Mouse (Mus musculus): Measurements from ENCODE around the gene Ush1g. TPM values are rescaled to one million over a fixed set of nuclear protein-coding genes. Genes with fewer than 3 reads are reported as not detected.

The Ush1g gene
- 0.26 and 0.34 TPM in 2 replicates for polyA plus RNA-seq (2016; fragmentation: Nextera tagmentation; extraction: Ambion mirVana)

DNA sequence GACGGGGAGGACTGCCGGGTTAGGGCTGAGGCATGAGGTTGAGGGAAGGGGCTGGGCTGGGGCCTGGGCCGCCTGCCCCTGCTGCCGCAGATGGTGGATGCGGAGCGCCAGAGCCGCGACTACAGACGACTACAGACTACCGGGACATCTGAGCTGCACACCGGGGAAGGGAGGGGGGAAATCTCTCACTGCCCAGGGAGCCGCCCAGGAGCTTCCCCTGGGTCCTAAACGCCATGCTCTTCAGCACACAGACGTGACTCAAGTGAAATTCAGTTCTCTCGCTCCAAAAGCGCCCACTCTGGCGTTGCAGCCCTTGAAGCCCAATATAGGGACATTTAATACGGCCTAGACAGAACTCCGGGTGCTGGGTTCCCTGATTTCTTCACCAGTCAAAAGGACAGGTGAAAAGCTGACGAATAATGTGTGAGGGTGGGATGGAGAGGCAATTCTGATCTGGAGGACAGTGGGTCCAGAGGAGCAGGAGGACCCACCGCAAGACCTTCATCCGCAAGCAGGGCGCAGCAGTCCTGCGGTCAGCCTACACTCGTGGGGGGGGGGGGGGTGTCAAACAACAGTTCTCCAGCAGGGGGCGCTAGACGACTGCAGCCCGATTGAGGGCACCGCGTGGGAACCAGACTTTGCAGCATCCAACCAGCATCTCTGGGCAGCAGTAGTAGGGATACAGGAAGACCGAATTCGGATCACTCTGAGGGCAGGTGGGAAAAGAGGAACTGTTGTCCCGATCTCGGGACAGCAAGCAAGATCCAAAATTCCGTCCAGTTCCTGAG, at the start of gene Ush1g:
TSS of gene Ush1g (minus strand) at position 136 of the 788 bp plus-strand sequence.
- DNase-seq (ENCODE audit: low spot score): peak; percentile 87
- Histone ChIP-seq H3K4me1 (peaks cover 40% of the 10 kb centered on the region), H3K4me3 (peak within 1 kb of the TSS; percentile 8), H3K36me3 (no peaks in the 10 kb centered on the region), H3K9me3 (no peaks in the 10 kb centered on the region), H3K27me3 (ENCODE audit: insufficient read depth, poor library complexity, severe bottlenecking) (peaks cover 96% of the 10 kb centered on the region), H3K27ac (no peak within 1 kb of the TSS)
- 5% methylated on average over 34 of the region's 35 CpGs for WGBS

DNA sequence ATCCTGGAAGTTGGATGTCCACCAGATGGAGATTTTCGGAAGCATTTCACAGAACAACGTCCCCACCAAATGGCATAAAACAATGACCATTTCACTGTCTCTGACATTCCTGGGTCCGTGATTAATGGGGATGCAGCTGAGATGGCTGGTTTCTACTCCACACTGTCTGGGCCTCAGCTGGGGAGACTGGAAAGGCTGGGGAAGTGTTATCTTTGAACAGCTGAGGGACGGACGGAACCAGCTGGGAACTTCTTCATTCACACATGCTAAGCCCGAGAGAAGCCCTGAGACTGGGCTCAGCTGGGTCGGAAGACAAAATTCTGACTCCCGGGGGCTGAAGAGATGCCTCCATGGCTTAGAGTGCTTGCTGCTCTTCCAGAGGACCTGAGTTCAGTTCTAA, 49.5 kb upstream of the Ush1g start:
- Histone ChIP-seq H3K4me1 (peaks cover 25% of the 10 kb centered on the region), H3K27me3 (ENCODE audit: insufficient read depth, poor library complexity, severe bottlenecking) (peaks cover 96% of the 10 kb centered on the region), H3K27ac (no peak overlapping the region), H3K9me3 (no peaks in the 10 kb centered on the region), H3K36me3 (no peaks in the 10 kb centered on the region), H3K4me3 (no peak overlapping the region)
- 44% methylated on average over 8 of the region's 8 CpGs for WGBS
- DNase-seq (ENCODE audit: low spot score): no peak

DNA sequence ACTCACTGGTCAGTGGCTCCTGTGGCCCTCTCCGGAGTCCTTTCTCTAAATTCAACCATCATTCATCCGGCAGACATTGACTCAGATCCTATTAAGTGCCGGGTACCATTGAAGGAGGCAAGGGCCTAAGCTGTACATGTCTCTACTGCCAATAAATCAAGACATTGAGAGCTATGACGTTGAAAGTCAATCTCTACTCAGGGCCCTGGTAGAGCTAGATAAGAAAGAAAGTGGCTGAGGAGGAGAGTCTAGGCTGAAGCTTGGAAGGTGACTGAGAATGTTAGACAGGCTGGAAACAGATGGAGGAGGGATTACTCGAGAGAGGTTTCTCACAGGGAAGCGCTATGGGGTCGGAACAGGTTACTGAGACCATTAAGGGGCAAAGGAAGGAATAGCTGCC, 48.5 kb upstream of the Ush1g start:
- DNase-seq (ENCODE audit: low spot score): no peak
- WGBS: 47% methylated on average over 7 of the region's 7 CpGs
- Histone ChIP-seq H3K36me3 (no peaks in the 10 kb centered on the region), H3K9me3 (no peaks in the 10 kb centered on the region), H3K4me1 (peaks cover 29% of the 10 kb centered on the region), H3K27me3 (ENCODE audit: insufficient read depth, poor library complexity, severe bottlenecking) (peaks cover 96% of the 10 kb centered on the region), H3K4me3 (no peak overlapping the region), H3K27ac (no peak overlapping the region)

DNA sequence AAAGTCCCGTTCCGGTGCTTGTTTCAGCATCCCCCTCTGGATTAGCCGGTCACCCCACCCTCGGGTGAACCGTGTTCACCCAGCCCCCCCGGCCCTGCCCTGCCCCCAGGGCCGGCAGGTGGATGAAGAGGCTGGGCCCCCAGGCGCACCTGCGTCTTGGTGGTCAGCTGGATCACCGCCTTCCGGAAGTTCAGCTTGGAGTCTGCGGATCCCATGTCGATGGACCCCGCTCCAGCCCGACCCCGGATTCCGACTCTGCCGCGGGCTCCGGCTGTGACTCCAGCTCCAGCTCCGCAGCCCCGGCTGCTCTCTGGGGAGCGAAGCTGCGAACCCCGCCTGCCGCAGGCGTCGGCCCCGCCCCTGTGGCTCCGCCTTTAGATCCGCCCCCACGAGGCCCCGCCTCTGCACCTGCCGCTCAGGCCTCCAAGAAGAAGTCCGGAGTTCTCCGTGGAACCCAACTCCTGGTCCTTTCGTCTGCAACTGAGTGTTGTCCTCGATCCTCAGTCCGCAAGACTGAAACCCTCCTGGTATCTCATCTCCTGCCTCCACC, 45.6 kb upstream of the Ush1g start, which contains the start of gene Hid1:
TSS of gene Hid1 (minus strand) at position 362 of the 550 bp plus-strand sequence.
- Histone ChIP-seq H3K36me3 (no peaks in the 10 kb centered on the region), H3K27me3 (ENCODE audit: insufficient read depth, poor library complexity, severe bottlenecking) (peaks cover 81% of the 10 kb centered on the region), H3K4me1 (peaks cover 18% of the 10 kb centered on the region), H3K9me3 (no peaks in the 10 kb centered on the region), H3K4me3 (peak within 1 kb of the TSS; percentile 63), H3K27ac (peak within 1 kb of the TSS; percentile 60)
- peak; percentile 88 for DNase-seq (ENCODE audit: low spot score)
- WGBS: under 1% methylated on average over 39 of the region's 39 CpGs

DNA sequence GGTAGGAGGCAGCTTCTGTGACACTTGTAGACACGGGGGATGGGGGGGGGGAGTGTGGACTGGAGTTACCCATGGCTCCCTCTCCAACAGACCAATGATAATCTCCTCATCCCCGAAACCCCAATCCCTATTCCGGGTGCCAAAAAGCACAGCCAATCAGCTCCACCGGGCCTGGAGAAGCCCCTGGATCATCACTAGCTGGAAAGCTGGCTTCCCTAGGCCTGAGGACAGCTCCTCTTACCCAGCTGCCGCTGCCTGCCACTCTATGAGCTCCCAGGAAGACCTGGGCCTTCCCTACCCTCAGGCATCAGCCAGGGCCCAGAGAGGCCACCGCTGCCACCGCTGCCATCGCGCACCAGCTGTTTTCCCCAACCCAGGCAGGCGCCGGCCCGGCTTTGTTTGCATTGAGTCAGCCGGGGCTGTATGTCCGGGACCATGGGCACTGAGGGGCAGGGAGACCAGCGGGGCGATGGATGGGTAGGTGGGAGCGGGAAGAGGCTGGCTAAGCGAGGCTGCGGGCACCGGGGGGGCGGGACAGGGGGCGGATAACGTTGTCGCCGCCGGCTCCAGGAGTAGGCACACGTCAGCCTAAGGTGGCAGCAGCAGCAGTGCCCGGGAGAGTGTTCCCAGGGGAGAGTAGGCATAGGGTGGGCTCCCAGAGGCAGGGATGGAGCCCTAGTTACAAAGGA, 45.0 kb upstream of the Ush1g start:
- 1% methylated on average over 28 of the region's 28 CpGs for WGBS
- DNase-seq (ENCODE audit: low spot score): no peak
- Histone ChIP-seq H3K27ac (peak overlapping the region; percentile 60; the same call in 1 of the 2 replicates), H3K9me3 (no peaks in the 10 kb centered on the region), H3K36me3 (no peaks in the 10 kb centered on the region), H3K4me3 (peak overlapping the region; percentile 63), H3K4me1 (peaks cover 18% of the 10 kb centered on the region), H3K27me3 (ENCODE audit: insufficient read depth, poor library complexity, severe bottlenecking) (peaks cover 80% of the 10 kb centered on the region)

DNA sequence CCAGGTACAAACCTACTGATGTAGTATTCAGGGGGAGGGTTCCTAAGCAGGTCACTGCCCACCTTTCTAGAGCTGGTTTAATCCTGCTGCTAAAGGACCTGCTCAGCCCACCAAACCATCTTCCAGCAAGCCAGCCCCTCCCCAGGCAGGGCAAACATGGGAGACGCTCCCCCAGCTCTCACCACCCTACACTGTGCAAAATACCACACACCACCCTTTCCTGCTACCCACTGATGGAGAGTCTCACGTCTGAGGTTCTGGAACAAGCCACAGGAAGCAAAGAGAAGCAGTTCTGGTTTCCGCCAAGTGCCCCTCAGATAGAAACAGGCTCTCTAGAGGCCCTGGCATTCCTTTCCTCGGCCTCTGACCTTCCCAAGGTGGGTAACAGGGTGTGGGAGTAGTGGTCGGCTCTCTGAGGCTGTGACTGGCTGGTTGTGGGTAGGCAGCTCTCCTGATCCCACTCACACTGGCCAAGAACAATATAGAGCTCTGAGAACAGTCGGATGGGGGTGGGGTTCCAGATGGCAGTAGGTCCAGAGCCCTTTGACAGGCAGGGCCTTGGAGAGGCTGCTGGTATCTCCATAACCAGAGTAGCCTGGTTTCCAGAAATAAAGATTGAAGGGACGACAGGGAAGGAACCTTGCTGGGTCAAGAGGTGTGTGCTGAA, 44.3 kb upstream of the Ush1g start:
- no peak overlapping the region; the same call in 1 of the 2 replicates for H3K27ac ChIP-seq
- H3K4me3 ChIP-seq: peak overlapping the region; percentile 63
- WGBS: 25% methylated on average over 7 of the region's 7 CpGs
- DNase-seq (ENCODE audit: low spot score): no peak
- H3K27me3 ChIP-seq (ENCODE audit: insufficient read depth, poor library complexity, severe bottlenecking): peaks cover 78% of the 10 kb centered on the region
- H3K36me3 ChIP-seq: no peaks in the 10 kb centered on the region
- H3K9me3 ChIP-seq: no peaks in the 10 kb centered on the region
- peaks cover 18% of the 10 kb centered on the region for H3K4me1 ChIP-seq

DNA sequence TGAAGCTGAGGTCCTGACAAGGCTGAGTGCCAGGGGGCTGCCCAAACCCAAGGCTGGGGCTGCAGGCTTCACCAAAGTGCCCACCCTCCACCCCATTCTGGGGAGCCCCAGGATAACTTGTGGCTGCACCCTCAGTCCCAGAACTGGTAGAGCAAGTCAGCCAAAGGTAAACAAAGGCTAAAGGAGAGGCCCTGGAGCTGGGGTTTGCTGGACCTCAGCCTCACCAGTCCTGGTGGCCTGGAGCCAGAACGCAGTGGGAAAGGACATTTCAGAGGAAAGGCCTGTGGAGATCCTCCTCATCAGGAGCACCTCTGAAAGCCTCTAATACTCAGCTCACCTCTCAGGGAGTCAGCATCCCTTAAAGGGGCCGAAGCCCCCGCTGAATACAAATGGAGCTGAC, 42.3 kb upstream of the Ush1g start:
- WGBS: 79% methylated on average over 3 of the region's 3 CpGs
- DNase-seq (ENCODE audit: low spot score): no peak
- no peaks in the 10 kb centered on the region for H3K9me3 ChIP-seq
- H3K4me3 ChIP-seq: no peak overlapping the region
- peaks cover 67% of the 10 kb centered on the region for H3K27me3 ChIP-seq (ENCODE audit: insufficient read depth, poor library complexity, severe bottlenecking)
- H3K36me3 ChIP-seq: no peaks in the 10 kb centered on the region
- H3K27ac ChIP-seq: no peak overlapping the region
- peaks cover 30% of the 10 kb centered on the region for H3K4me1 ChIP-seq

DNA sequence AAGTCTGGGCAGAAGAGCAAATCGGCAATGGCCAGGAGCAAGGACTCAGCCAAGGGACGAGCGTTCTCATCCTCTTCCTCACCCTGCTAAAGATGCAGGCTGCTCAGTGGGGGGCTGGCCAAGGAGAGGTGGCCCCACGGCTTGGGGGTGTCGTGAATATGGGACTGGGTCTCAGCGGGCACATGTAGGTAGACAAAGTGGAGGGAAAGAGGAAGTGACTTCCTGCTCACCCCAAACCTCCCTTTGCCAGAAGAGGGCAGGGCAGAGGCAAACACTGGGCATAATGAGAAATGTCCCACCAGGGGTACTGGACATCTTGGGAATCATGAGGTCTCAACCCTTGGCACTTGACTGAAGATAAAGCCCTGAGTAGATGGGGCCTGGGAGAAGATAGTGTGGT, 37.9 kb upstream of the Ush1g start:
- H3K27ac ChIP-seq: peak overlapping the region; percentile 65; the same call in 1 of the 2 replicates
- no peak for DNase-seq (ENCODE audit: low spot score)
- no peaks in the 10 kb centered on the region for H3K9me3 ChIP-seq
- 67% methylated on average over 6 of the region's 6 CpGs for WGBS
- H3K27me3 ChIP-seq (ENCODE audit: insufficient read depth, poor library complexity, severe bottlenecking): peaks cover 58% of the 10 kb centered on the region
- H3K36me3 ChIP-seq: no peaks in the 10 kb centered on the region
- H3K4me1 ChIP-seq: peaks cover 16% of the 10 kb centered on the region
- H3K4me3 ChIP-seq: no peak overlapping the region

DNA sequence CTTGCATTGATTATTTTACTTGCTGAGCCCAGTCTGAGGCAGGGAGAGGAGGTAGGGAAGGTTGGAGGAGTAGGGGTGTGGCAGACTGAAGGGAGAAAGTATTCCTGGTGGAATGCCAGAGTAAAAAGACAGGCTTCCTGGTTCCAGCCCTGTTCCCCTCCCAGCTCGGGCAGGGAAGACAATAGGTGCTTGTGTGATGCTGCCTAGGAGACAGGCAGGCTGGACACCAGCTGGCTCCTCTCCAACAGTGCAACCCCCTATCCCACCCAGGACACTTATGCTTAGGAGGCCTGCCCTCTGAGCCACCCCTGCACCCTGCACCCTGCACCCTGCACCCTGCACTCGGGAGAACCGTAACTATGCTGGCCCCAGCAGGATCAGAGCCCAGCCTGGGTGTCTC, 37.5 kb upstream of the Ush1g start:
- DNase-seq (ENCODE audit: low spot score): no peak
- no peaks in the 10 kb centered on the region for H3K36me3 ChIP-seq
- H3K27me3 ChIP-seq (ENCODE audit: insufficient read depth, poor library complexity, severe bottlenecking): peaks cover 60% of the 10 kb centered on the region
- peak overlapping the region; percentile 65; the same call in 1 of the 2 replicates for H3K27ac ChIP-seq
- WGBS: 56% methylated on average over 3 of the region's 3 CpGs
- H3K4me1 ChIP-seq: peaks cover 16% of the 10 kb centered on the region
- no peaks in the 10 kb centered on the region for H3K9me3 ChIP-seq
- H3K4me3 ChIP-seq: no peak overlapping the region

DNA sequence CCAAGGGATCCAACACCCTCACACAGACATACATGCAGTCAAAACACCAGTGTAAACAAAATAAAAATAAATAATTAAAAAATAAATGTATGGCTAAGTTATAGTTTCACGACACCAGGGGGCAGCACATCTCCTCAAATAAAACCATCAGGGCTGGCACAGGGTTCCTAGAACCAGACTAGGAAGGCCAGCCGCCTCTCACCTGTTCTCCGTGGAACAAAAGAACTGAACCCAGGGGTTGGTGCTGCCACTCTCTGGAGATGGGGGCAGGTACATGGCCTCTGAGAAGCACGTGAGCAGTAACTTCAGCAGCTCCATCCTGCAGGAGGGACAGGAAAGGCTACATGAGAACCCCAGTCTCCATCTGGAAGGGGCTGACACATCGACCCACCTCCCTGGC, 36.6 kb upstream of the Ush1g start:
- Histone ChIP-seq H3K27ac (peak overlapping the region; percentile 65), H3K27me3 (ENCODE audit: insufficient read depth, poor library complexity, severe bottlenecking) (peaks cover 60% of the 10 kb centered on the region)
- 22% methylated on average over 5 of the region's 5 CpGs for WGBS

DNA sequence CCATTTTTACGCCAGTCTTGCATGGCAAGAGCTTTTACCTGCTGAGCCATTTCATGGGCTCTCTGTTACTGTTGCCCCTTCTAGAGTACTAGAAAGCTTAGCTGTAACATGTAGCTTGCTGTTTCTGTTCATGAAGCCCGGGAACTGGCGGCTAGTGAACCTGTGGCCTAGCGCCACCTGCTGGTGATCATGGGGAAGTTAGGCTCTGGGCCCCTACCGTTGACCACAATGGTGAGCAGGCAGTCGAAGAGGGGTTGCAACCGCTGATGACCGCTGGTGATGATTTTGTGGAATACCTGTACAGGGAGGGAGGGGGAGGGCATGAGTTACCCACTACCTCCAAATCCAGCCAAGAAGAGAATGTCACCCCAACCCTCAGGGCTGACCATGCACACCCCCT, 32.3 kb upstream of the Ush1g start:
- Histone ChIP-seq H3K4me3 (no peak overlapping the region), H3K27me3 (ENCODE audit: insufficient read depth, poor library complexity, severe bottlenecking) (peaks cover 76% of the 10 kb centered on the region), H3K27ac (no peak overlapping the region), H3K4me1 (peaks cover 10% of the 10 kb centered on the region; the same call in 1 of the 2 replicates), H3K36me3 (no peaks in the 10 kb centered on the region; the same call in 1 of the 2 replicates), H3K9me3 (no peaks in the 10 kb centered on the region)
- peak; percentile 88 for DNase-seq (ENCODE audit: low spot score)
- 5% methylated on average over 8 of the region's 8 CpGs for WGBS

More for the DNA sequence above, 36.6 kb upstream of the Ush1g start:
- Histone ChIP-seq H3K9me3 (no peaks in the 10 kb centered on the region), H3K4me1 (peaks cover 16% of the 10 kb centered on the region), H3K4me3 (no peak overlapping the region), H3K36me3 (no peaks in the 10 kb centered on the region)
- DNase-seq (ENCODE audit: low spot score): no peak

DNA sequence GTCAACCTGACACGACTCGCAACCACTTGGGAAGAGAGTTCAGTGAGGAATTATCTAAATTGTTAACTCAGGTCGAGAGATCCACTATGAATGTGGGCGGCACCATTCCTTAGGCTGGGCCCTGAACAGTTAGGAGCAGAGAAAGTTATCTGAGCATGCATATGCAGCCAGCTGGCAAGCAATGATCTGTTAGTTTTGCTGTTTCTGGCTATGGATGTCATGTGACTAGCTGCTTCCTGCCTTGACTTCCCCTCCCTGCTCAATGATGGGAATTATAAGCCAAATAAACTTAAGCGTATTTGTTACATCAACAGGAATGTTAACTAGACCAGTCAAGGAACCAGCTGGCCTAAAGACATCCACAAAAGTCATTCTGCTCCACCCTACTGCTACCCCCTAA, 31.5 kb upstream of the Ush1g start:
- Histone ChIP-seq H3K36me3 (no peaks in the 10 kb centered on the region; the same call in 1 of the 2 replicates), H3K4me3 (no peak overlapping the region), H3K27ac (no peak overlapping the region), H3K27me3 (ENCODE audit: insufficient read depth, poor library complexity, severe bottlenecking) (peaks cover 83% of the 10 kb centered on the region), H3K9me3 (no peaks in the 10 kb centered on the region), H3K4me1 (0 out of 2 replicates have a peak, but pooled peaks cover 13% of the 10 kb centered on the region)
- DNase-seq (ENCODE audit: low spot score): no peak
- WGBS: 83% methylated on average over 5 of the region's 5 CpGs
